Mouse (Mus musculus) heart, adult 2 months (tissue): ENCODE results near the gene Tfpi.

Experiments
- CTCF ChIP-seq: fragments of 200-600 bp; IDR thresholded peaks from 2 replicates; pipeline ENCODE4 v1.8.1; 2022; ENCODE audit warnings: antibody characterized with exemption, mild to moderate bottlenecking, moderate library complexity
- POLR2A ChIP-seq: fragments of 200-500 bp; IDR thresholded peaks from 2 replicates; pipeline ENCODE4 v1.6.1; 2011; ENCODE audit warnings: mild to moderate bottlenecking, low read depth, low read length, control low read depth; ENCODE audit not compliant: insufficient read depth

DNA sequence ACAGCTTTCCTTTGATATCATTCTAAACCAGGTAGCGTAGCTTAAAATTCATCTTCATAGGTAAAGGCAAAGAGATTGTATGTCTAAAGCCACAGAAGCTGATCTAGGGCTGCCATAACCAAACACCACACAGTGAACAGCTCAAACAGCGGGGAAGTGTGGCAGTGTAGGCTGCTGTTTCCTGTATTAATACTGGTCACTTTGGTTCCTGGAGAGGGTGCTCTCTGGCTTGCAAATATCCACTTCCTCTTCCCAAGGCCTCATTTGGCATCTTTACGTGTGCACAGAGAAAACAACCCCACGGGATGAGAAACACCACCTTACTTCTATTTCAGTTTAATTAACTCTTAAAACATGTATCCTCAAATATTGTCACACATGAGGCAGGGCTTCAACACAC lies 9.2 kb downstream of the Tfpi start:
- TF ChIP-seq CTCF (no peak), POLR2A (no peak)
